8 mouse cellular contexts compared by ENCODE assay signal in genomic region chr1:191419991-191420751, GRCm38 (mm10). TPM values are rescaled to one million over a fixed set of nuclear protein-coding genes. Genes with fewer than 3 reads are reported as not detected.
A peak's percentile ranks its signal among the peaks of the same experiment; 100 is the strongest.
DNase-seq lines count a peak whose midpoint lies in the region.

No protein-coding gene starts in this region.

- intact Hi-C loops in left cerebral cortex, postnatal 10 days (cut with DNase I): no loop called here

- DNase-seq in urinary bladder, postnatal 14 days (ENCODE audit: low spot score): peak; percentile 23
- no peak for DNase-seq in urinary bladder, postnatal 4 days (ENCODE audit: low spot score in 2 of 2)
- peak; percentile 98 for DNase-seq in heart, adult 11 months
- peak; percentile 47 to 69 for DNase-seq in kidney, postnatal 25 days
- no peak for DNase-seq in cerebellum, postnatal 4 days (ENCODE audit: low spot score in 2 of 2)
- DNase-seq in retina, embryonic 14.5 days (ENCODE audit: low spot score): no peak
- no peak for DNase-seq in natural killer cell, adult 2 months (ENCODE audit: low spot score in 2 of 2)
- no peak for DNase-seq in left cerebral cortex, postnatal 10 days (ENCODE audit: extremely low spot score in 1 of 2, low spot score in 2 of 2)

RNA-seq across cellular contexts. Expression of gene Ppp2r5a, which starts 17.1 kb away (rescaled TPM):
- 10 to 100 TPM; 60.5 to 64.3 TPM for total RNA-seq in left cerebral cortex, postnatal 10 days (2021)

Comparison
In these comparisons a context has a peak if more than half of its experiments do, and no peak if none do; other contexts are left out.
1. DNase-seq: peak in urinary bladder, postnatal 14 days (single experiment), heart, adult 11 months (single experiment) and kidney, postnatal 25 days (2 of 2); none in urinary bladder, postnatal 4 days (0 of 2), cerebellum, postnatal 4 days (0 of 2), retina, embryonic 14.5 days (single experiment), natural killer cell, adult 2 months (0 of 2) and left cerebral cortex, postnatal 10 days (0 of 2).